Mouse (Mus musculus) adrenal gland, adult (tissue): Measurements from ENCODE around the gene Sdsl.

ENCODE experiments used
- DNase-seq, 2 experiments: peaks; one replicate each; pipeline ENCODE4 v3.0.0; 2022 to 2023; ENCODE audit warnings: low spot score in 1 of 2; ENCODE audit not compliant: inconsistent age in 2 of 2

The Sdsl gene

DNA sequence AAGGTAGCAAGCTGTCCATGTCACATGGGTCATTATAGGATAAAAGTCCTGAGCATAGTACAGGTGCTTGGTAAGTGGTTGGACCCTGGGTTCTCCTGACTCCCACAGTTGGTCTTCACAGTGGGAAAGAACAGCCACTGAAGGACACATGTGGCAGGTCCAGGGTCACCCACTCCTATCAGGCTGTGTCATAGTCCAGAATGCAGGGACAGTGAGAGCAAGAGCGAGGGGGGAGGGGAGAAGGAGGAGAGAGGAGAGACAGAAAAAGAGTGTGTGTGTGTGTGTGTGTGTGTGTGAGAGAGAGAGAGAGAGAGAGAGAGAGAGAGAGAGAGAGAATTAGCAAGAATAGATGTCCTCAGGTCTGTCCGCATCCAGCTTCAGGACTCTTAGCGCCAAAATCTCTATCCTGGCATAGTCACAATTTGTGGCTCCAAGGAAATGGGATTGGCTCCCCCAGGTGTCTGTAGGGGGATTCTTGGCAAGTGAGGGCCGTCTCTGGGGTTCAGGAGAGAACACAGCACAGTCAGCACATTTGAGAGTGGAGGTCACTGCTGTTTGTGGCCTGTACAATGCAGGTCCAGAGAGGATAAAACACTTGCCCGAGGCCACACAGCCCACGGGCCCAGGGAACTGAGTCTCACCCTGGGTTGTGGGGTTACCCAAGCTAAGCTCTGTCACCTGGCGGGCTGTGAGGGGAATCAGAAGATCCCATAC, 15.6 kb downstream of the Sdsl start:
- peak in 1 of 2 experiments; percentile 72 for DNase-seq

DNA sequence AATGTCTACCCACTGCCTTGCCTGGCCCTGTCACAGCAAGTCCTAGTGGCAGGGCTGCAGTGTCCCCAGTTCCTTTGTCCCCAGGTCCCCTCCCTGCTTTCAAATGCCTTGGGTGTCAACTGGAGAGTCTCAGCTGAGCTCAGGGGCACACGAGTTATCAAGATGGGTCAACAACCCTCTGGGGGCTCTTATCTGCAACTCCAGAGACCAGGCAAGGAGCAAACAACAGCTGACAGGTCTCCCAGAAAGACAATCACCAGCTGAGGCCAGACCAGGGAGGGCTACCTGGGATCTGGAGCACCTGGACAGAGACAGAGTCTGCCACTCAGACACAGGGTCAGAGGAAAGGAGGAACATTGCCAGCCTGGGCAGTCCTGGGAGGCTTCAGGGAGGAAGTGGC, 16.4 kb downstream of the Sdsl start:
- no peak for DNase-seq

DNA sequence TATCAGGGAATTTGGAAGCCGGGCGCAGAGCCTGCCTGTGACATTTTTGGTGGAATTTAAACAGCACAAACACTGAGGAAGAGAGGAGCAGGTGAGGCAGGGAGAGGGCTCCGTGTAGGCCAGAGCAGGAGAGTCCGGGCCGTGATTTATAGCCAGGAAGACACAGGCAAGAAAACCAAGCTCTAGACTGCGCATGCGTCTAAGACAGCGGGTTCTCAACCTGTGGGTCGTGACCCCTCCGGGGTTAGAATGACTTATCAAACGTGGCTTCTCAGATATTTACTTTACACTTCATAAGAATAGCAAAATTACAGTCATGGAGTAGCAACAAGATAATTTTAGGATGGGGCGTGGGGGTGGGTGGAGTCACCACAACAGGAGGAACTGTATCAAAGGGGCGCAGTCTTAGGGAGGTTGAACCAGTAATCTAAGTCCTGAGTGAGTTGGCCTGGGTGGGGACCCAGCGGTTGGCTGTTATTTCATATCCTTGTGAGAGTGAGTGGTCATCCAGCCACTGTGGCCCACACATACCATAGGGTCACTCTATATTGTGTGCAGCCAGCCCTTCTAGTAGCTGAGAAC, 17.8 kb downstream of the Sdsl start:
- DNase-seq: no peak

DNA sequence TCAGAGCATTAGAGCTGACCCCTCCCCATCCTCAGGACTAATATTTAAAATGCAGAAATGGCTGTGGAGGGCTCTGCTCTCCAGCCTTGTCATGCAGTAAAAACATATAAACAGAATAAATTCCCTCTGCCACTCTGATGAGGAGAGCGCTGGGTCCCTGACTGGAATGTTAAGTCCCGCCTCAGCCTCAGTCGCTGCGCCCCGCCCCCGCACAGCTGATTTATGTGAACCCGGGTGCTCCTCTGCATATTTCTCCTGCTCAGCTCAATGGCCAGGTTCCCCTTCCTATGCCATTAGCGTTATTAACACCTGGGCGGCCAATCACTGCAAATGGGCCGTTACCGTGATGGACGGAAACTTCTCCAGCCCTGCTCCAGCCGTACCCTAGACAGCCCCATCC, 25.3 kb downstream of the Sdsl start:
- DNase-seq: no peak

DNA sequence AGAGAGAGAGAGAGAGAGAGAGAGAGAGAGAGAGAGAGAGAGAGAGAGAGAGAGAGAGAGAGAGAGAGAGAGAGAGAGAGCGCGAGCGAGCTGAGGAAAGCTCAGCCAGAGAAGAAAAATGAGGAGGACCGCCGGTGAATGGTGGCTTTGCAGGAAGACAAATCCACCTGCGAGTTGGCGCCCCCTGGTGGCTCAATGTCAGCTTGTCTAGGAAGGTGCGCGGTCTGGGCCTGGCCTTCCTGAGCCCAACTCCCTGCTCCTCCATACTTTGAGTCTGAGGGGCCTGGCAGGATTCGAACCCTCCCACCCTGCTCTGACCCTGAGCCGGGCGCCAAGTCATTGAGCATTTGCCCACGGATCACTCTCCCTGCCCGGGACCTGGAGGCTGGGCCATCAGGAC, 31.9 kb downstream of the Sdsl start:
- DNase-seq: peak; percentile 84 to 95

DNA sequence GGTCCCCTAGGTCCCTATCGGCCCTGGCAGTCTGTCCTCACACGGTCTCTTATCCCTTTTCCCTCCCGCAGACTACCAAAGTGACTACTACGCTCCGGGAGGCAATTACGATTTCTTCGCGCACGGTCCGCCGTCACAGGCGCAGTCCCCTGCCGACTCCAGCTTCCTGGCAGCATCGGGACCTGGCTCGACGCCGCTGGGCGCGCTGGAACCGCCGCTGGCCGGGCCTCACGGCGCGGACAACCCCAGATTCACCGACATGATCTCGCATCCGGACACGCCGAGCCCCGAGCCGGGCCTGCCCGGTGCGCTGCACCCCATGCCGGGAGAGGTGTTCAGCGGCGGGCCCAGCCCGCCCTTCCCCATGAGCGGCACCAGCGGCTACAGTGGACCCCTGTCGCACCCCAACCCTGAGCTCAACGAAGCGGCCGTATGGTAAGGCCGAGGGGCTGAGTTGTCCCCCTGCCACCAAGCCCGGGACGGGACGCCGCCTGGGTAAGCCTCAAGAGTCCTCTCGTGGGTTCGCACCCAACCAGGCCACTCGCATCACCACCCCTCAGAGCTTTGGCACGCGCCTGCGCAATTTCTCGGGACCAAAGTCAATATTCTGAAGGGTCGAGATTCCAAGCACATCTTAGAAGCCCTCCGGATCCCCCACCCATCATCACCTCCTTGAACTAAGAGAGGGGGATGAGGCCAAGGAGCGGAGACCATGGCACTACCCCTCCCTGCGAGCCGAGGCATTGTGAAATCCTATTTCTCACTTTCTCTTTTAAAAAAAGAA, 32.5 kb downstream of the Sdsl start:
- peak in 1 of 2 experiments; percentile 58 for DNase-seq

DNA sequence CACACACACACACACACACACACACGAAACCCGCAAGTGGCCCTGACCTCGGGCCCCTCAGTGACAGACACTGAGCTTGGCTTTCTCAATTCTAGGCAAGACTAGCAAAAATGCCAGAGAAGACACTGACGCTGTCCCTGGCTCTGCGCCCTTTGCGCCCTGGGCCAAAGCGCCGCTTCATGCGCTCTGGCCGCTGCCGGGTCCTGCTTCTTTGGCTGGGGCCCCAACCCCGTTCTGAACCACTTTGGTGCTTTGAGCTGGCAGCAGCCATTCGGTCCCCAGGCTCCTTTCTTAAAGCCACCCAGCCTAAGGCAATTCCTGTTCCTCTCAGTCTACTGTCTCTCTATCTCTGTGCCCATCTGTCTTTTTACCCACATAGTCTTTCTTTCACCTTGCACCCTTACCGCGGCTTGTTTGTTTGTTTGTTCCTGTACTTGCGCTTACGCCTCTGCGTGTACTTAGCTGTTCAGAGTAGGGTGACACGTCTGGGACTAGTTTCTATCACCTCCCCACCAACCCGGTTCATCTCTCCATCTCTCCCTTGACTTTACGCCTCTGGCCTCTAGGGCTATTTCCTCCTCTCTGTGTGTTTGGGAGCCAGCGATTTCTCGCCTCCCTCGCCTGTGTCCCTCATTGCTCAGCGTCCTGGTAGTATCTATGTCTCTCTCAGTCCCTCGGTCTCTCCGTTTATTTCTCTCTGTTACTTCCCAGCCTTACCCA, 33.5 kb downstream of the Sdsl start:
- DNase-seq: no peak

DNA sequence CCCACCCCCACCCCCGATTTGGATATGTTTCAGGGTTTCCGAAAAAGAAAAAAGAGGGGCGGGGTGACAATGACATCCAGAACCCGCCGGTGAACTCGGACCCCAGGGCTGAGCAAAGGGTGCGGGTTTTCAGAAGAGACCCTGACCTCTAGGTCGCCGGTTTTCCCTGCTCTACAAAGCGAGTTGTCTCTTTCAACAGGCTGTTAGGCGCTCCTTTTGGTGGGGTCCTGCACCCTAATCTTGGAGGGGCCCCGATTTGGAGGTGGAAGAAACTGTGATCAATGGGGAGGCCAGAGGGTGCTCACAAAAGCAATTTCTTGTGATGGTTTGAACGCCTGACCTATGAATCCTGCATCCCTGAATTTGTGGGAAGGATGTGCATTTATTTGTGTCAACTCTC, 34.1 kb downstream of the Sdsl start:
- DNase-seq: no peak

DNA sequence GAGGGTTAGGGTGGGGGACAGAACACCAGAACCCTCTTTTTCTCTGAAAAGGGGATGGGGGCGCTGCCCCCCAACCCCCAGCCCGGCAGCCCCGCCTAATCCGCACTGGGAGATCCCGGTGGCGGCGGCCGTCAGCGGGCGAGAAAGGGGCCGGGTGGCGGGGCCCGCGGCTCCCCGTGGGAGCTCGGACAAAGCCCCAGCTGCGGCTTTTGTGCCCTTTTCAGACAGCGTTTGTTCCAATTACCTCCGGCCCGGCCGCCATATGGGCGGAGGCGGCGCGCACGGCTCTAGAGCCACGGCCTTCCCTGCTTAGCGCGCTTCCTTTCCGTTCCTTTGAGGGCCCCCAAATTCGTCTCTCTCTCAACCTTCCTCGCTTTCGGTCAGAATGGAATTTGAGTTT, 34.6 kb downstream of the Sdsl start:
- DNase-seq: no peak

DNA sequence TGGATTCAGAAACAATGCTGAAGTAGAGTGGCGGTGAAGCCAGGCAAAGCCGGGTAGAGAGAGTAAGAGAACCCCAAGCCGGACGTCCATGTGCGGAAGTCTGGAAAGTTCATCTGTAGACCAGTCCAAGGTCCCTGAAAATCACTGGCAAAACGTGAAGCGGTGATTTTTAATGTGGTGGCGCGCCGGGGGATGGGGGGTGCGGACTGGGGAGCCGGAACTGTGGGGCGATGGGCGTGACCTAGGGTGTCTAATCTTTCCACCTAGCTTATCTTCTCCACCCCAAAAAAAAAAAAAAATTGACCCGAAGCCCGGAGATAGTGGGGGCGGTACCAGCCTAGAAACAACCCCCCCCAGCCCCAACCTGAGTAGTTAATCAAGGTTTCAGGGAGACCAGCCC, 35.1 kb downstream of the Sdsl start:
- DNase-seq: no peak

DNA sequence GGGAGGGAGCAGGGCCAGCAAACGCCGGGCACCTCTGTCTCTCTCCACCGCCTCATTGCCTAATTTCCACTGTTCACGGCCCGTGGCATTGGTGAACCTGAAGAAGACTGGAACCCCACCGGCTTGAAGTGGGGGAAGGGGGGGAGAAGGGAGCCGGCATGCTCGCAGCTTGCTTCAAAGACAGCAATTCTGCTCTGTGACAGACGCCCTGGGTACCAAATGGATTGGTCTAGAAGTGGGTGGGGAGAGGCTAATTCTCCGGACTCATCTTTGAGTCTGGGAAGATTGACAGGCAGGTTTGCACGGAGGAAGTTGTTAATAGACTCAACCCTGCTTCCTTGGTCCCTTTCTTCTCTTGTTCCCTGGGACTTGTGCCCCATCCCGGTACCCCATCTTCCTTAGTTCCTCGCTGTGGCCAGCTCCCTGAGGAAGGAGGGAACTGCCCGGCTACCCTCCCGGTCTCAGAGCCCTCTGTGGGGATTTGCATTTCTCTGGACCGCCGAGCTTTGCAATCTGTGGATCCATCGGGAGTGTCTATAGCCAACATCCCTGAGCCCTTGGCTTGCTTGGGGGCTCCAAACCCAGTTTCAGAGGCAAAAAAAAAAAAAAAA, 35.6 kb downstream of the Sdsl start:
- no peak for DNase-seq

DNA sequence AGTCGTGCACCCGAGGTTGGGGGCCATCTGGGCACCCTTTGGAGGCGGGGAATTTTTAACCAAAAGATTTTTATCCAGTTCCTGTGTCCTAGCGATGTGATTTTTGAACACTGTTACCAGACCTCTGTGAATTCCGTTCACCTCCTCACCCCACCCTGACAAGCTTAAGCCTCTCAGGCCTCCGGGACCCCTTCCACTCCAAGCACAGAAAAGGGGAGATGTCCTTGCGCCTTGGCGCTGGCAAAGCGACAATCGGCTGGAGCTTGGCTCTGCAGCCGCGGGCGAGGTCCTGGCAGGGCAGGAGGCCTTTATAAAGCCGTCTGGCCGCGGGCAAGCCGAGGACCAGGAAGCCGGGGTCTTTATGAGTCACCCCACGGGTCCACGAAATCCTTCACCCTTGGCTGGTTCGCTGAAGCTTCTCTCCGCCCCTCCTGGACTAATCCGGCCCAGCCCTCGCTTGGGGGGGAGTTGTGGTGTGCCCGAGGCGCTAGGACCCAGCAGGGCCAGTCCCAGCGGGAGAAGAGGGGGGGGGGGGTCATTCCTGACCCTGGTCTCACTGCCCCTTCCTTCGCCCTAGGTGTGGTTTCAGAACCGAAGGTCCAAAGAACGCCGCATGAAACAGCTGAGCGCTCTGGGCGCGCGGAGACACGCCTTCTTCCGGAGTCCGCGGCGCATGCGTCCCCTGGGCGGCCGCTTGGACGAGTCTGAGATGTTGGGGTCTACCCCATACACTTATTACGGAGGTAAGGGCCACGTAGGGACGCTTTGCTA, 36.7 kb downstream of the Sdsl start:
- no peak for DNase-seq

DNA sequence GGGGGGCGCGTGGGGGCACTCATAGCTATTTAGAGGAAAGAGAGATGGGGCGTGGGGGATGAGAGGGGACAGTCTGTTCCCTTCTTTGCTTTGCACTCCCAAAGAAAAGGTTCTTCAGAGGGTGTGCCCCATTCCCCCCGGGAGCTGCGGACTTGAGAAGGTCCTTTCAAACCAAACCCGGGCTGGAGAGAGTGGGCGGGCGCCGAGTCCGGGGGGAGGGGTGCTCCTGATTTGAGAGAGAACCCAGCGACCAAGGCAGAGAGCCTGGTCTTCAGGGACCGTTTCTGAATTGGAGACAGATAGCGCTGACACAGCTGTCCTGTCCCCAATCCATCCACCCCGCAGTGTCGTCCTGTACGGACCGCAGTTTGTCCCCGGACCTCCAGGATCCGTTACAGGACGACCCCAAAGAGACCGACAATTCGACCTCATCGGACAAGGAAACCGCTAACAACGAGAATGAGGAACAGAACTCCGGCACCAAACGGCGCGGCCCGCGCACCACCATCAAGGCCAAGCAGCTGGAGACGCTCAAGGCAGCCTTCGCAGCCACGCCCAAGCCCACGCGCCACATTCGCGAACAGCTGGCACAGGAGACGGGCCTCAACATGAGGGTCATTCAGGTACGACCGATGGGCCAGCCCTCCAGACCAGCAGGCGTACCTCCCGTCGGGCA, 37.5 kb downstream of the Sdsl start:
- no peak for DNase-seq

DNA sequence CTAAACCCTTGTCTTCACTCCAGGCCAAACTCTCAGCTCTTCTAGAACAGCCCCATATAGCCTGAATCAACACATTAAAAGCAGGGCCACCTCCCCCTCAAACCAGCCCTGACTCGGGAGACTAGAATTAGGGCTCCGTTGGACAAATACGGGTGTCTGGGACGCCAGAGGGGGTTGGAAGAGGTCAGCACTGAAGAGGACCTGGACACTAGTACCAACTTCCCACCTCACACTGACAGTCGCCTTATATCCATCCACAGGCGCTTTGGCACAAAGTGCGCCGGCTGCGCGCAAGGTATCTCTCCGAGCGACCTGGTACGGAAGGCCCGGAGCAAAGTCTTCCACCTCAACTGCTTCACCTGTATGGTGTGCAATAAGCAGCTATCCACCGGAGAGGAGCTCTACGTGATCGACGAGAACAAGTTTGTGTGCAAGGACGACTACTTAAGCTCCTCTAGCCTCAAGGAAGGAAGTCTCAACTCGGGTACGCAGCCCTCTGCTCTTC, 38.3 kb downstream of the Sdsl start:
- no peak for DNase-seq

DNA sequence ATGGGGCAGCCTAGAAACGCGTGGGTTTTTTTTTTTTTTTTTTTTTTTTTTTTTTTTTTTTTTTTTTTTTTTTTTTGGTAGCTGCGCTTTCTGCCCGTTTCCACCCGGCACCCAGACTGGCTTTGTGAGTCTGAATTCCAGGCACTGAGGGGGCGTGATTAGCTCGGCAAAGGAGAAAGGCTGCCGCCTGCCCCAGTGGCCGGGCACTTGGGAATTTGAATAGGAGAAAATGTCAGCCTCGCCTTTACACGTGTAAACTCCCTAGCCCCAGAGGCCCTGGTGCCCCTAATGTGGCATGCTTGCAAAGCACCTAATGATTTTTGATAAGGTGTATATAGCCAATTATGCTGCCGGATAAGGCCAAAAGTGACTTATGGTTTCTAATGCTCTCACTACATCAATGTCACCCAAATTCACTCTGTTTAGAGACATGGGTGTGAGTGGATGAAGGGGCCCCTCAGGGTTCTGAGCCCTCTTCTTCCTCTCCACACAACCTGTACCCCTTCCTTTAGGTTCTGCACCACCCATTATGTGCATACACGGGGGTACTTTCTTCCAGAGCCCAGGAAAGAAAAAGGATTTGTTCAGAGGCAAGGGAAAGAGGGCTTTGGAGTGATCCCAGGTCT, 39.4 kb downstream of the Sdsl start:
- no peak for DNase-seq

DNA sequence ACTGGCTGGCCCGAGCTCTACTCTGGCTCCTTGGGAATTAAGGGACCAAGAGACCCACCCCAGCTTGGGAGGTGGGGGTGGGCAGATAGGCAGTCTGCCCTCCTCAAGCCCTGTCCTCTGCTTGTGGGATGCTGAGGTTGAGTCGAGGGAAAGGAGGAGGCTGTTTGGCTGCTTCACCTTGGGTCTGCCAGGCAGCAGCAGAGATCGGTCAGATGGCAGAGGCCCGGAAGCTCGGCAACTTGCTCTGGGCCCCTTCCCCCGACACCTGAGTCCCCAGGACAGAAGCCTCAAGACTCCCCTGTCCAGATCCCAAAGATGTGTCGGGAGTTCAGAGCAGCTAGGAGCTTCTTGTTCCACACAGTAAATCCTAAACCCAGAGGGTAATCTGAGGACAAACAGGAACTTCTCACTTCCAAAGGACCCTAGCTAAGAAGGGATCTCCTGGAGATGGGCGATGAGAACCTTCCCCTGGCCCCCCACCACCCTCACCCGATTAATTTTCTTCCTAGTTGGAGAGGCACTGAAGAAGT, 40.1 kb downstream of the Sdsl start:
- DNase-seq: no peak

DNA sequence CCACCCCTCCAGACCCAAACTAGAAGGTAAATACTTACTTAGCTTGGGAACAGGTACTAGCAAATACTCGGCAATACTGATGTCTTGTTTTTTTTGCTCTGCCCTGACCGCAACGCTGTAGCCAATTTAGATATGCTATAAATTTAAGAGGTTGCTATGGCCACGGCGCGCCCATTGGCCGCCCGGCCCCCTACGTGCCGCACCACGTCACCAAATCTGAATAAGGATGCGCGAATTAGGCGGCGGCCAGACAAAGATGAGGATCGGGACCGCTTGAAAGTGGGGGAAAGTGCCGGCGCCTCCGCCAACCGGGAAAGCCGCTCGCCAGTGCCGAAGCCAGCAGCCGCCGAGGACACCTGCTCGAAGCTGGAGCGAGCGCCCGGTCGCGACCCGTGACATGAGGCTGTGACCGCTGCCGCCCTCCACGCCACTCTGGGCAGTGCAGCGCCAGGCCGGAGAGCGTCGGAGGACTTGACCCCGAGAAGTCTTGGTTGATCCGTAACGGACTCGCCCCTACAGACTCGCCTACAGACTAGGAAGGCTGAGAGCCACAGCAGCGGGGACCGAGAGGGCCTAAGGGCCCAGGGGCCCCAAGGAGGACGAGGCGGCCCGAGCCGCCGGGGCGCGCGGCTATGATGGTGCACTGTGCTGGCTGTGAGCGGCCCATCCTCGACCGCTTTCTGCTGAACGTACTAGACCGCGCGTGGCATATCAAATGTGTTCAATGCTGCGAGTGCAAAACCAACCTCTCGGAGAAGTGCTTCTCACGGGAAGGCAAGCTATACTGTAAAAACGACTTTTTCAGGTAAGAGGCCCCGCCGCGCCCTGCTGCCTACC, 40.7 kb downstream of the Sdsl start, which contains the start of gene Lhx5:
TSS of gene Lhx5 (plus strand) at position 51 of the 837 bp plus-strand sequence.
- DNase-seq: no peak

DNA sequence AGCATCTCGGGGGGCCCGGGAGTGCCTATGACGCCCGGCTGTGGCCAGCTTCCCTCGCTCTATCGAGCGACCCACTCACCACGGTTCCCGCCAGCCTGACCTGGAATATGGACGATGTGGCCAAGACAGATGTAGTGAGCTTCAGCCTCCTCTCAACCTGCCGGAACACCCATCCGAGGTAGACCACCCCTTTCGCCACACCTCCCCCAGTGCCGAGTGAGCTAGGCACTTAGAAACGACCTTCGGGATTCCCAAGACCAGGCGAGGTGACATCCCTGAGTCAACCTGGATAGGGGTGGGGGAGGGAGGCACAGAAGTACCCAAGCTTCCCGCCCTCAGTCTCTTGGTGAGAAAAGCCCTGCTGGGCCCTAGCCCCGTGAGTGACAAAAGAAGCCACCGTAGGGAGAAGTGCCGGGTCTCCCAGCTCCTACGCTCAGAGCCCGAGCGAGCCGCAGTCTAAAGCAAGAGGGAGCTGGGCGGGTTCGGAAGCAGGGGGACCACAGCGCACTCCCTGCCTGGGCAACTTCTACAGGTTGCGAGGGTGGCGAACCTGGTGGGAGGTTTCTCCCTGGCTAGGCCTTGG, 41.5 kb downstream of the Sdsl start:
- no peak for DNase-seq
